Mouse (Mus musculus): ENCODE results near the gene Usp34.

DNA sequence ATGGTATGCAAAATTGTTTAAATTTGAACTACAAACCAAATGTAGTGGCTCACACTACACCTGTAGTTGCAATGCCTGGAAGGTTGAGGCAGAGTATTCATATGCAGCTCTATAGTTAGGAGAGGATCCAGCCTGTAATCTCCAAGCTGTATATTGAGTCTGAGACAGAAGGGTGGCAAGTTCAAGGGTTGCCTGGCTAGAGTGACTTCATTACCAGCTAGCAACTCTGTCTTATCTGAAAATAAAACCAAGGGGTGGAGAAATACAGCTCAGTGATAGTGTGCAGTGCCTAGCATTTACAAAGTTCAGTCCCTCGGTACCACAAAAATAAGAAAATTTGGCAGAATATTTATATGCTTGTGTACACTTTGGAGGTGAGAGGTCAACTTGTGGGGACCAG, 46.5 kb upstream of the Usp34 start:
- TF ChIP-seq CTCF (IDR thresholded peaks at IDR 0.05; ENCODE audit: low read depth) (no peak), EP300 (IDR thresholded peaks at IDR 0.05; ENCODE audit: low read depth) (no peak)

Data from heart, postnatal 0 days (tissue).